Mouse (Mus musculus): ENCODE measurements at regions not wholly inside any gene's neighbourhood (a gene's known extent, or its start where the extent isn't known, plus 50 kb on each side); places are given as distances from the start of the nearest gene placed in this dataset.

- 13% methylated on average over 7 of the region's 7 CpGs for WGBS
- Histone ChIP-seq H3K4me1 (peaks cover 60% of the 10 kb centered on the region), H3K36me3 (no peaks in the 10 kb centered on the region), H3K4me3 (peak overlapping the region; percentile 9; the same call in 1 of the 2 replicates), H3K27ac (replicated peaks) (peak overlapping the region; percentile 80), H3K9me3 (replicated peaks) (no peaks in the 10 kb centered on the region), H3K27me3 (ENCODE audit: low read depth, poor library complexity, severe bottlenecking) (peaks cover 17% of the 10 kb centered on the region; the same call in 1 of the 2 replicates)
- DNase-seq (ENCODE audit: low spot score): peak; percentile 78
These were observed 475.3 kb downstream of the Nedd1 start for GRCm38 (mm10) chr10:92246785-92247448.

- peak; percentile 58 for DNase-seq (ENCODE audit: low spot score)
- Histone ChIP-seq H3K27ac (replicated peaks) (peak overlapping the region; percentile 72), H3K4me3 (no peak overlapping the region), H3K27me3 (ENCODE audit: low read depth, poor library complexity, severe bottlenecking) (peaks cover 5% of the 10 kb centered on the region; the same call in 1 of the 2 replicates), H3K9me3 (replicated peaks) (no peaks in the 10 kb centered on the region), H3K36me3 (no peaks in the 10 kb centered on the region), H3K4me1 (peaks cover 69% of the 10 kb centered on the region)
- WGBS: 21% methylated on average over 11 of the region's 11 CpGs
These were observed 479.3 kb downstream of the Nedd1 start for GRCm38 (mm10) chr10:92242714-92243440.

GRCm38 (mm10) chr10:92237881-92238280, 484.3 kb downstream of the Nedd1 start:
- Histone ChIP-seq H3K27me3 (ENCODE audit: low read depth, poor library complexity, severe bottlenecking) (peaks cover 5% of the 10 kb centered on the region; the same call in 1 of the 2 replicates), H3K36me3 (no peaks in the 10 kb centered on the region), H3K9me3 (replicated peaks) (no peaks in the 10 kb centered on the region), H3K4me1 (peaks cover 51% of the 10 kb centered on the region), H3K4me3 (no peak overlapping the region), H3K27ac (replicated peaks) (peak overlapping the region; percentile 70)
- WGBS: 27% methylated on average over 5 of the region's 5 CpGs
- DNase-seq (ENCODE audit: low spot score): peak; percentile 35

GRCm38 (mm10) chr10:92232081-92232480, 490.1 kb downstream of the Nedd1 start:
- DNase-seq (ENCODE audit: low spot score): no peak
- Histone ChIP-seq H3K9me3 (replicated peaks) (no peaks in the 10 kb centered on the region), H3K4me3 (no peak overlapping the region), H3K36me3 (no peaks in the 10 kb centered on the region), H3K27me3 (ENCODE audit: low read depth, poor library complexity, severe bottlenecking) (no peaks in the 10 kb centered on the region), H3K4me1 (peaks cover 10% of the 10 kb centered on the region), H3K27ac (replicated peaks) (peak overlapping the region; percentile 59; the same call in 1 of the 2 replicates)
- WGBS: 65% methylated on average over 2 of the region's 2 CpGs

GRCm38 (mm10) chr10:92225818-92226217, 496.4 kb downstream of the Nedd1 start:
- no peak for DNase-seq (ENCODE audit: low spot score)

GRCm38 (mm10) chr10:92225071-92225470, 497.1 kb downstream of the Nedd1 start:
- no peak for DNase-seq (ENCODE audit: low spot score)
- H3K27me3 ChIP-seq (ENCODE audit: low read depth, poor library complexity, severe bottlenecking): no peaks in the 10 kb centered on the region
- no peaks in the 10 kb centered on the region for H3K36me3 ChIP-seq
- no peaks in the 10 kb centered on the region for H3K4me1 ChIP-seq
- WGBS: 91% methylated on average over 7 of the region's 7 CpGs
- no peak overlapping the region for H3K4me3 ChIP-seq
- no peak overlapping the region for H3K27ac ChIP-seq (replicated peaks)
- H3K9me3 ChIP-seq (replicated peaks): no peaks in the 10 kb centered on the region

More at GRCm38 (mm10) chr10:92225818-92226217, 496.4 kb downstream of the Nedd1 start:
- Histone ChIP-seq H3K27me3 (ENCODE audit: low read depth, poor library complexity, severe bottlenecking) (no peaks in the 10 kb centered on the region), H3K9me3 (replicated peaks) (no peaks in the 10 kb centered on the region), H3K27ac (replicated peaks) (0 out of 2 replicates have a peak overlapping the region, but pooled peaks have one; percentile 2), H3K4me3 (no peak overlapping the region), H3K4me1 (no peaks in the 10 kb centered on the region), H3K36me3 (no peaks in the 10 kb centered on the region)
- 83% methylated on average over 4 of the region's 4 CpGs for WGBS

GRCm38 (mm10) chr10:92219310-92219709, 502.9 kb downstream of the Nedd1 start:
- no peak for DNase-seq (ENCODE audit: low spot score)
- Histone ChIP-seq H3K36me3 (no peaks in the 10 kb centered on the region), H3K27me3 (ENCODE audit: low read depth, poor library complexity, severe bottlenecking) (no peaks in the 10 kb centered on the region), H3K9me3 (replicated peaks) (no peaks in the 10 kb centered on the region), H3K27ac (replicated peaks) (no peak overlapping the region), H3K4me1 (no peaks in the 10 kb centered on the region), H3K4me3 (no peak overlapping the region)
- 92% methylated on average over 3 of the region's 3 CpGs for WGBS

- 80% methylated on average over 8 of the region's 8 CpGs for WGBS
- H3K36me3 ChIP-seq: no peaks in the 10 kb centered on the region
- no peaks in the 10 kb centered on the region for H3K9me3 ChIP-seq (replicated peaks)
- H3K4me1 ChIP-seq: peaks cover 38% of the 10 kb centered on the region
- peak overlapping the region; percentile 33; the same call in 1 of the 2 replicates for H3K27ac ChIP-seq (replicated peaks)
- DNase-seq (ENCODE audit: low spot score): no peak
- H3K4me3 ChIP-seq: no peak overlapping the region
- peaks cover 22% of the 10 kb centered on the region for H3K27me3 ChIP-seq (ENCODE audit: low read depth, poor library complexity, severe bottlenecking)
These were observed 551.4 kb downstream of the Nedd1 start for GRCm38 (mm10) chr10:92170856-92171255.

- 39% methylated on average over 2 of the region's 2 CpGs for WGBS
- no peaks in the 10 kb centered on the region for H3K9me3 ChIP-seq (replicated peaks)
- H3K4me3 ChIP-seq: peak overlapping the region; percentile 65
- peaks cover 61% of the 10 kb centered on the region for H3K4me1 ChIP-seq
- DNase-seq (ENCODE audit: low spot score): no peak
- H3K27me3 ChIP-seq (ENCODE audit: low read depth, poor library complexity, severe bottlenecking): peaks cover 37% of the 10 kb centered on the region
- no peaks in the 10 kb centered on the region for H3K36me3 ChIP-seq
- peak overlapping the region; percentile 95 for H3K27ac ChIP-seq (replicated peaks)
These were observed 556.2 kb downstream of the Nedd1 start for GRCm38 (mm10) chr10:92166057-92166456.

GRCm38 (mm10) chr10:92164991-92165390, 557.2 kb downstream of the Nedd1 start:
- Histone ChIP-seq H3K4me3 (peak overlapping the region; percentile 65), H3K27ac (replicated peaks) (peak overlapping the region; percentile 95), H3K27me3 (ENCODE audit: low read depth, poor library complexity, severe bottlenecking) (peaks cover 37% of the 10 kb centered on the region), H3K36me3 (0 out of 2 replicates have a peak, but pooled peaks cover 4% of the 10 kb centered on the region), H3K9me3 (replicated peaks) (no peaks in the 10 kb centered on the region), H3K4me1 (peaks cover 64% of the 10 kb centered on the region)
- 11% methylated on average over 5 of the region's 5 CpGs for WGBS
- peak; percentile 57 for DNase-seq (ENCODE audit: low spot score)

GRCm38 (mm10) chr10:92164648-92164960, 557.6 kb downstream of the Nedd1 start:
- H3K9me3 ChIP-seq (replicated peaks): no peaks in the 10 kb centered on the region
- peaks cover 5% of the 10 kb centered on the region; the same call in 1 of the 2 replicates for H3K36me3 ChIP-seq
- DNase-seq (ENCODE audit: low spot score): peak; percentile 24
- peaks cover 67% of the 10 kb centered on the region for H3K4me1 ChIP-seq
- 19% methylated on average over 3 of the region's 3 CpGs for WGBS
- peak overlapping the region; percentile 65 for H3K4me3 ChIP-seq
- peaks cover 37% of the 10 kb centered on the region for H3K27me3 ChIP-seq (ENCODE audit: low read depth, poor library complexity, severe bottlenecking)
- peak overlapping the region; percentile 95 for H3K27ac ChIP-seq (replicated peaks)

- Histone ChIP-seq H3K4me1 (peaks cover 70% of the 10 kb centered on the region), H3K9me3 (replicated peaks) (no peaks in the 10 kb centered on the region), H3K27me3 (ENCODE audit: low read depth, poor library complexity, severe bottlenecking) (peaks cover 37% of the 10 kb centered on the region), H3K4me3 (peak overlapping the region; percentile 65), H3K36me3 (peaks cover 6% of the 10 kb centered on the region; the same call in 1 of the 2 replicates), H3K27ac (replicated peaks) (peak overlapping the region; percentile 95)
- 34% methylated on average over 12 of the region's 12 CpGs for WGBS
- DNase-seq (ENCODE audit: low spot score): no peak
These were observed 558.2 kb downstream of the Nedd1 start for GRCm38 (mm10) chr10:92163851-92164647.

All from midbrain, embryonic 10.5 days (tissue).